Mouse (Mus musculus): Measurements from ENCODE around the gene Prr15l.
A peak's percentile ranks its signal among the peaks of the same experiment; 100 is the strongest.

Gene Prr15l

DNA sequence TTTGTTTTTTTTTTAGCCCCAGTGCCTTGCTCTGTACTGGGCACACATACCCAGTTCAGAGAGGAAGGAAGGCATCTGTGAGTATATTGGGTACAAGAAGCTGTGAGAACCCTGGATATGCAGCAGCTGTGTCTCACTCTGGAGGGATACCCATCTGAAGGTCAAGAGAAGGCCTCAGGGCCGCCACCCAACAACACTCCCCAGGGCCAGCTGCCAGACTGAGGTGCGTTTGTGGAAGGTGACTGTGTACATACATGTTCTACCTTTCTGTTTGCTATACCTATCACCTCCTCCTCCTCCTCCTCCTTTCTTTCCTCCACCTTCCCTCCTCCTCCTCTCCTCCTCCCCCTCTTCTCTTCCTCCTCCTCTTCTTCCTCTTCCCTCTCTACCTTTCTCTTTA is at the start of gene Prr15l:
TSS of gene Prr15l (plus strand) at position 17 of the 400 bp plus-strand sequence.
- no peak for DNase-seq

DNA sequence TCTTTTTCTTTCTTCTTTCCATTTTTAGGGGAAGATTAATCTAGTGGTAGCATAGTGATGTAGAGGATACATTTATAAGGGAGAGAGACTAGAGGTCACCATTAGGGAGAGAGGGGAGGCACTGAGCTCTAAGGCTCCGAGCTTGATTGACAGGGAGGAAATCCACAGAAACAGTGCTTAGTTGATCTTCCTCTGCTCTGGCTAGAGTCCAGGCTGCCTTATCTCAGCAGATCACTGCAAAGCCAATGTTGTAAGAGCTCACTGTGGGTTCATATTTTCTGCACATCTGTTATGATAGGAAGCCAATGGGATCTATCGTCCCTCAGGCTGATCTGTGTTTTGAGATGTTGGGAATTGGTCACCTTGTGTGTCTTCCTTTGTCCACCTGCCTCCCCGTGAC is 49.2 kb upstream of the Prr15l start:
- no peak for DNase-seq

DNA sequence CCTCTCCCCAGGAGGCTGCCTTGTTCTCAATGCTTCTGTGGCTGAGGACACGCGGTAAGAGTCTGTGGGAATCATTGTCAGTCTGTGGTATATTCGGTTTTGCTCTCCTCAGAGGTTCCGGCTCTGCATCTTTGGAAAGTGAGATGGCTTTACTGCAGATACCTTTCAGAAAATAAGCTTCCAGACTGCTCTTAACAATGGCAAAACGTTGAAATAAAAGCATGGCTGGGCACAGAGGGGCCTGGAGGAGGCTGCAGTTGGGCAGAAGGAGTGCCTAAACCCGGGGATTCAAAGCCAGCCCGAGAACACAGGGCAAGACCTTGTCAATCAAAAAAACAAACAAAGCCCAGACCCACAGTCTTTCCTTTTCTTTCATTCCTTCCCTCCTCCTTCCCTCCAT is 48.5 kb upstream of the Prr15l start:
- no peak for DNase-seq

- no peak for DNase-seq
These were observed 47.6 kb upstream of the Prr15l start for GRCm38 (mm10) chr11:96880296-96880695.

- no peak for DNase-seq
These were observed 42.0 kb upstream of the Prr15l start for GRCm38 (mm10) chr11:96885901-96886340.

DNA sequence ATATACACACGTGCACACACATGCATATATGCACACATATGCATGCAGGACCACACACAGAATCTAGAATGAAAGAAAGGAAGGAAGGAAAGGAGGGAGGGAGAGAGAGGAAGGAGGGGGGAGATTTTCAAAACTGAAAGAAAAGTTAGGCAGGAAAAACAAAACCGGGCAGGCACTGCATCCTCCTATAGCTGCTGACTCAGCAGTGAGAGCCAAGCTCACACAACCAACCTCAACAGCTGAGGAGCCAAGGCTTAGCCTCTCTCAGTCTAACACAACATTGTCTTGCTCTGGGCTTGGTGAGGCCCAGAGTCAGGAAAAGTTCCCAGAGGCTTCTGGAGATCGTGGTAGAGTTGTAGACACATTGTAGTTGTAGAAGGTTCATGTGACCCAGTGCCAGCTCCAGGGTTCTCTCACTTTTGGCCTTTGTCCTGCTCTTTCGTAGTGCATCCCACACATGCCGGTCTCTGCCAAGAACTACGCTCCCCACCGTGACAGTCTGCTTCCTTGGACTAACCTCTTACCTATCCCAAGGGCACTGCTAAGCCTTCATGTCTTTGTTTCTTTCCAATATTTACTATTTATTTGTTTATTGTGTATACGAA is 40.9 kb upstream of the Prr15l start:
- DNase-seq = no peak

DNA sequence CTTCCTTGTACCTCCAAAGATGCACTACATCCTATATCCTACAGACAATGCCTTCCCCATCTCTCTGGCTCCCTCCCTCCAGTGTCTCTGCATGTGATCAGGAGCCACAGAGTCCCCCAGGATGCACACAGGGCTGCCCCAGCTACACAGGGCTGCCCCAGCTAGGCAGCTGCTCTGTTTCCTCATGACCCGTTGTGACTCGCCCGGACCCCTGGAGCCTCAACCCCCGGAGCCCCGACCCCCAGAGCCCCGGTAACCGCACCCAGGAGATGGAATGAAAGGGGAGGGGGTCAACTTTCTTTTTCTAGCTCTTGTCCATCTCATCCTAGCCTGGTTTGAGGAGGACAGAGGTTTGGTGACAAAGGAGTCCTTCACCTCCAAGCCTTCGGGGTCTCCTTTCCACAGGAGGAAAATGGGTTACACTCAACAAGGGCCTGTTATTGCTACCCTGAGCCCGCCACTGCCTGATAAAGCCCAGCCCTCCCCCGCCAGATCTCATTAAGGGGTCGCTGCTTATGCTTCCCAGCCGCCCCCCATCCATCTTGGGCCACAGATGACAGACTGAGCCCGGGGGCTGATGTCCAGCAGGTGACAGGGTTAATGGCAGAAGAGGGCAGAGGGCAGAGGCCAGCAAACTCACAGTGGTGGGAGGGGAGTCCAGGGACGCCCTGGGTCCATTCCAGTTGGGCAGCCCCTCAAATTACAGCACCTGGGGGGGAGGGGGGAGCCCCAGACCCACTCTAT is 35.9 kb upstream of the Prr15l start:
- DNase-seq = no peak

GRCm38 (mm10) chr11:96893203-96893842 is 34.6 kb upstream of the Prr15l start:
- DNase-seq = no peak

- DNase-seq = no peak
These were observed 32.0 kb upstream of the Prr15l start for GRCm38 (mm10) chr11:96895886-96896285.

GRCm38 (mm10) chr11:96899449-96900306 is 28.2 kb upstream of the Prr15l start:
- DNase-seq = no peak

DNA sequence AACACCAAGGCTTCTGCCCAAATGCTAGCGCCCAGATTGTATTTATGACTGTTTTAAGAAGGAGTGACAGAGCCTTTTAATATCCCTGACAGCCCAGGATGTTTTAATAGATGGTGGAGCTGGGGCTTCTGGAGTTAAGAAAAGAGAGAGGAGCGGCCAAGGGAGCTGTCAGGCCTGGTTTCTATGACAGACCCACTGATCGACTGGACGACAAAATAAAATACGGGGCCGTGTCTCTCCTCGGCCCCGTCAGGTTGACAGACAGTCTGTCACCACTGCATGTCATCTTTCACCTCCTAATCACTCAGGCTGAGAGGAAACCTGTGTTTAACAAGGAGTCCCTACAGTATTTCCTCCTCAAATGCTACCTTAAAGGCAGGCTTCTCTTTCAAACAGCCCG is 26.6 kb upstream of the Prr15l start:
- no peak for DNase-seq

- DNase-seq = no peak
These were observed 25.0 kb upstream of the Prr15l start for GRCm38 (mm10) chr11:96902639-96903635.

GRCm38 (mm10) chr11:96906431-96907161 is 21.3 kb upstream of the Prr15l start:
- no peak for DNase-seq

GRCm38 (mm10) chr11:96908594-96908993 is 19.3 kb upstream of the Prr15l start:
- no peak for DNase-seq

- peak; percentile 77 for DNase-seq
These were observed 17.9 kb upstream of the Prr15l start for GRCm38 (mm10) chr11:96910003-96910402.

- peak; percentile 74 for DNase-seq
These were observed 15.2 kb upstream of the Prr15l start for GRCm38 (mm10) chr11:96912682-96913081.

GRCm38 (mm10) chr11:96916044-96916884 is 11.6 kb upstream of the Prr15l start, which contains the start of gene Cdk5rap3:
Cdk5rap3 (minus strand) TSS chr11:96916496.
- DNase-seq = peak; percentile 100

- DNase-seq = no peak
These were observed 11.0 kb upstream of the Prr15l start for GRCm38 (mm10) chr11:96916885-96917396.

GRCm38 (mm10) chr11:96917415-96917814 is 10.5 kb upstream of the Prr15l start:
- no peak for DNase-seq

- no peak for DNase-seq
These were observed 8.9 kb upstream of the Prr15l start for GRCm38 (mm10) chr11:96919003-96919402.

Data from thymus, postnatal 14 days (tissue).